Mouse (Mus musculus) hindbrain, embryonic 11.5 days (tissue): Measurements from ENCODE around the gene Usp32. TPM values are rescaled to one million over a fixed set of nuclear protein-coding genes. Genes with fewer than 3 reads are reported as not detected.

Experiments used
- ATAC-seq: fragments of 200-750 bp; cut with Nextera tagmentation; 2 replicates; pipeline ENCODE4 v1.8.0; 2017; ENCODE audit warnings: mild to moderate bottlenecking, moderate TSS enrichment, moderate library complexity; ENCODE audit not compliant: low FRiP score
- DNase-seq: peaks from one replicate; pipeline ENCODE4 v3.0.0-alpha.2; 2015; ENCODE audit warnings: low spot score
- H3K27ac ChIP-seq: fragments of 300-500 bp; sonication (generic); 2 replicates; pipeline ENCODE4 v1.5.1; 2014; ENCODE audit warnings: mild to moderate bottlenecking, low read depth, low read length
- H3K27me3 ChIP-seq: fragments of 300-500 bp; sonication (generic); 2 replicates; pipeline ENCODE4 v1.6.1; 2014; ENCODE audit warnings: mild to moderate bottlenecking, low read length, moderate library complexity, mixed read lengths; ENCODE audit not compliant: control insufficient read depth, insufficient read depth
- H3K36me3 ChIP-seq: fragments of 300-500 bp; sonication (generic); 2 replicates; pipeline ENCODE4 v1.6.1; 2014; ENCODE audit warnings: mild to moderate bottlenecking, low read length, moderate library complexity, mixed read lengths; ENCODE audit not compliant: control insufficient read depth, insufficient read depth
- H3K4me1 ChIP-seq: fragments of 300-500 bp; sonication (generic); replicated peaks from 2 replicates; pipeline ENCODE4 v1.6.1; 2014; ENCODE audit warnings: low read length, mixed read lengths; ENCODE audit not compliant: control insufficient read depth, insufficient read depth
- H3K4me2 ChIP-seq: fragments of 300-500 bp; sonication (generic); replicated peaks from 2 replicates; pipeline ENCODE4 v1.6.1; 2014; ENCODE audit warnings: mild to moderate bottlenecking, low read depth, low read length
- H3K4me3 ChIP-seq: fragments of 300-500 bp; sonication (generic); 2 replicates; pipeline ENCODE4 v1.5.1; 2014; ENCODE audit warnings: low read depth, low read length
- H3K9ac ChIP-seq: fragments of 300-500 bp; sonication (generic); 2 replicates; pipeline ENCODE4 v1.6.1; 2014; ENCODE audit warnings: low read depth, low read length
- H3K9me3 ChIP-seq: fragments of 300-500 bp; sonication (generic); 2 replicates; pipeline ENCODE4 v1.6.1; 2016; ENCODE audit warnings: low read length; ENCODE audit not compliant: control insufficient read depth
- WGBS: fragments of 180-500 bp; shearing (Covaris S2); extraction: QIAGEN DNeasy Blood & Tissue Kit; methylation state at CpG from one replicate; pipeline ENCODE4 v1.1.7; 2014; 5-methylcytosine and 5-hydroxymethylcytosine counted together
- polyA plus RNA-seq: library from polyadenylated mRNA; unstranded; fragments of >200 nt; fragmentation: Nextera tagmentation; extraction: Ambion mirVana; gene quantifications from 2 replicates; pipeline ENCODE4 v1.2.1, GENCODE M21; 2014

Usp32 gene
- polyA plus RNA-seq, 1 experiment from 2014 or later, result 13.2 TPM

- H3K9me3 ChIP-seq, result no peaks in the 10 kb centered on the region
- H3K27ac ChIP-seq, result no peak overlapping the region
- WGBS, result 79% methylated on average over 2 of the region's 2 CpGs
- no peaks in the 10 kb centered on the region for H3K4me1 ChIP-seq
- H3K27me3 ChIP-seq, result no peaks in the 10 kb centered on the region
- ATAC-seq (no peak), DNase-seq (no peak)
- H3K9ac ChIP-seq, result no peak overlapping the region
- H3K4me2 ChIP-seq, result no peak overlapping the region
- no peaks in the 10 kb centered on the region for H3K36me3 ChIP-seq
- no peak overlapping the region for H3K4me3 ChIP-seq
Observed at GRCm38 (mm10) chr11:84980697-84981096, 159.3 kb downstream of the Usp32 start.

DNA sequence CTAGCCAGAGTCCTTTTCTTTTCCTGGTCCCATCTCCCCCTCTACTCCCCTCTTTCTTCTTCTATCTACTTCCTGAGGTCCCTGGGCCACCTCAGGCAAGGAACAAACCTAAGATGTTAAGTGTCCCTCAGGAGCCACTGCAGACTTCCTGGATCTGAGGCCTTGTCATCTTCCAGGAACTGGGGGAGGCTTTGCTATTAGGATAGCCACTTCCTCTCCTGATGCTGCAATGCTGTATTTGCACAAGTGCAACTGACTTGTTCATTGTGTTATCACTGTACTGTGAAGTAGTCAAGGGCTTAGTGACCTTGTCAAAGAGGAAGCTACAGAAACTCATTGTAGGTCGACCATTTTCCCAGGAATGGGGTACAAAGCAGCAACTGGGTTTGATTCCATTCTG lies 160.6 kb downstream of the Usp32 start:
- Histone ChIP-seq H3K27ac (no peak overlapping the region), H3K9me3 (no peaks in the 10 kb centered on the region), H3K36me3 (no peaks in the 10 kb centered on the region), H3K27me3 (no peaks in the 10 kb centered on the region), H3K4me1 (no peaks in the 10 kb centered on the region), H3K4me2 (no peak overlapping the region), H3K4me3 (no peak overlapping the region), H3K9ac (no peak overlapping the region)
- ATAC-seq, result no peak
- no peak for DNase-seq
- 38% methylated on average over 1 of the region's 1 CpGs for WGBS

GRCm38 (mm10) chr11:84978113-84978512 lies 161.8 kb downstream of the Usp32 start:
- Histone ChIP-seq H3K4me2 (no peak overlapping the region), H3K9me3 (no peaks in the 10 kb centered on the region), H3K36me3 (no peaks in the 10 kb centered on the region), H3K9ac (no peak overlapping the region), H3K27ac (no peak overlapping the region), H3K4me1 (no peaks in the 10 kb centered on the region), H3K4me3 (no peak overlapping the region), H3K27me3 (no peaks in the 10 kb centered on the region)
- ATAC-seq, result no peak
- 46% methylated on average over 2 of the region's 2 CpGs for WGBS
- DNase-seq, result peak; percentile 63

GRCm38 (mm10) chr11:84977385-84977952 lies 162.5 kb downstream of the Usp32 start:
- 86% methylated on average over 3 of the region's 3 CpGs for WGBS

GRCm38 (mm10) chr11:84976706-84977105 lies 163.3 kb downstream of the Usp32 start:
- no peaks in the 10 kb centered on the region for H3K27me3 ChIP-seq
- no peak overlapping the region for H3K9ac ChIP-seq
- no peaks in the 10 kb centered on the region for H3K4me1 ChIP-seq
- no peaks in the 10 kb centered on the region for H3K36me3 ChIP-seq
- 84% methylated on average over 3 of the region's 3 CpGs for WGBS
- H3K4me3 ChIP-seq, result no peak overlapping the region
- ATAC-seq (no peak), DNase-seq (no peak)
- H3K27ac ChIP-seq, result no peak overlapping the region
- no peaks in the 10 kb centered on the region for H3K9me3 ChIP-seq
- no peak overlapping the region for H3K4me2 ChIP-seq

More at GRCm38 (mm10) chr11:84977385-84977952, 162.5 kb downstream of the Usp32 start:
- H3K4me1 ChIP-seq, result no peaks in the 10 kb centered on the region
- H3K9ac ChIP-seq, result no peak overlapping the region
- no peaks in the 10 kb centered on the region for H3K27me3 ChIP-seq
- DNase-seq (no peak), ATAC-seq (no peak)
- H3K9me3 ChIP-seq, result no peaks in the 10 kb centered on the region
- no peak overlapping the region for H3K4me3 ChIP-seq
- no peak overlapping the region for H3K4me2 ChIP-seq
- H3K27ac ChIP-seq, result no peak overlapping the region
- no peaks in the 10 kb centered on the region for H3K36me3 ChIP-seq

- H3K4me3 ChIP-seq, result no peak overlapping the region
- H3K4me2 ChIP-seq, result no peak overlapping the region
- no peaks in the 10 kb centered on the region for H3K9me3 ChIP-seq
- no peaks in the 10 kb centered on the region for H3K4me1 ChIP-seq
- H3K27ac ChIP-seq, result no peak overlapping the region
- 68% methylated on average over 7 of the region's 7 CpGs for WGBS
- H3K27me3 ChIP-seq, result no peaks in the 10 kb centered on the region
- no peak overlapping the region for H3K9ac ChIP-seq
- DNase-seq, result no peak
- ATAC-seq, result no peak
- no peaks in the 10 kb centered on the region for H3K36me3 ChIP-seq
Observed at GRCm38 (mm10) chr11:84974582-84974981, 165.4 kb downstream of the Usp32 start.

- Histone ChIP-seq H3K4me2 (no peak overlapping the region), H3K9ac (no peak overlapping the region), H3K27ac (no peak overlapping the region), H3K27me3 (no peaks in the 10 kb centered on the region), H3K36me3 (no peaks in the 10 kb centered on the region), H3K4me3 (no peak overlapping the region), H3K9me3 (no peaks in the 10 kb centered on the region), H3K4me1 (no peaks in the 10 kb centered on the region)
- DNase-seq (no peak), ATAC-seq (no peak)
- WGBS, result 70% methylated on average over 5 of the region's 5 CpGs
Observed at GRCm38 (mm10) chr11:84973661-84974060, 166.3 kb downstream of the Usp32 start.

DNA sequence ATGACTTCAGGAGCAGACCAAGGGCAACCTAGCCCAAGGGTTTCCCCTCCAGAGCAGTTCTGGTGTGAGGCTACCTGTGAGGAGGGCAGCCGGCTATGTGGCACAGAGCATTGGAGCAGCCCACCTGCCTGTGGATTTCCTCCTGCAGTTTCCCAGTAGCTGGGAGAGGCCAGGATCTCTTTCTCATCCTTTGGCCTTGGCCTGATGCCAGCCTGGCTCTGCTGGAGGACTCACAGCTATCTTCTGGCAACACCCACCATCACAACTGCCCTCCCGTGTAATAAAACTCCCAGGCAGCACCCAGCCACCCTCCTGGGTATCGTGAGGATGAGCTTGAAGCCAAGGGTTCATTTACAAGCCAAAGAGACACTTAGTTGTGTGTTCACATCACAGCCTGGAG lies 167.9 kb downstream of the Usp32 start:
- Histone ChIP-seq H3K27me3 (no peaks in the 10 kb centered on the region), H3K27ac (no peak overlapping the region), H3K4me2 (no peak overlapping the region), H3K9ac (no peak overlapping the region), H3K36me3 (no peaks in the 10 kb centered on the region), H3K4me1 (no peaks in the 10 kb centered on the region), H3K4me3 (no peak overlapping the region), H3K9me3 (no peaks in the 10 kb centered on the region)
- ATAC-seq, result no peak
- WGBS, result 76% methylated on average over 3 of the region's 3 CpGs
- no peak for DNase-seq

DNA sequence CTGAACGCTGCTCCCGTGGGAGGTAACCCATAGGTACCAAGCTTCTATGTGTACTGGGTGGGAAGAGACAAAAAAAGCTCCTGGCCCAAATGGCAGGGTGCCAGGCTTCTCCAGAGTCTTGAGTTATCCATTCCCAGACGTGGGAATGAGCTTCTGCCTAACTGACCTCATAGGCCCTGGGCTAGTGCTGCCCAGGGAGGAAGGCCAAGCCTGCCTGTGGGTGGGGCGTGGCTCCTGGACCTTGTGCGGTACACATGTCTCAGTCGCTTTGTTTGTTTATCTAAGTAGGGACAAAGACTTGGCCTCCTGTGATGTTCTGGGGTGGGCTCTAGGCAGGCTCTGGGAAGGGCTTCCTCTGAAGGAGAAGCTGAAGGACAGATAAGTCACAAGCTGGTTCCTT lies 171.2 kb downstream of the Usp32 start:
- ATAC-seq (no peak), DNase-seq (no peak)
- Histone ChIP-seq H3K4me2 (no peak overlapping the region), H3K9ac (no peak overlapping the region), H3K9me3 (no peaks in the 10 kb centered on the region), H3K27ac (no peak overlapping the region), H3K4me3 (no peak overlapping the region), H3K27me3 (no peaks in the 10 kb centered on the region), H3K36me3 (no peaks in the 10 kb centered on the region), H3K4me1 (no peaks in the 10 kb centered on the region)
- 50% methylated on average over 6 of the region's 6 CpGs for WGBS
